Mouse (Mus musculus): ENCODE measurements at regions not wholly inside any gene's neighbourhood (a gene's known extent, or its start where the extent isn't known, plus 50 kb on each side); places are given as distances from the start of the nearest gene placed in this dataset.

DNA sequence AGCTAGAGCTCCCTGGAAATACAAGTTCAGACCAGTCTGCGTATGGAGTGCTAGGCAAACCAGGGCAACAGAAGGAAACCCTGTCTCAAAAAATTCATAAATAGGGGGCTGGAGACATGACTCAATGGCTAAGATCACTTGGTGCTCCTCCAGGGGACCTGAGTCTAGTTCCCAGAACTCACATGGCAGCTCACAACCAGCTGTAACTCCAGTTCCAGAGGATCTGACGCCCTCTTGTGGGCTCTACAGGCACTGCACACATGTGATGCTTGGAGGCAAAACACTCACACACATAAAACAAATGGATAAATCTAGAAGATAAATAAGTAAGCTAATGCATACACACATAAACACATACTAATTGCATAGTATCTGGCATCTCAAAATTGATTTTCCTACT is 59.1 kb upstream of the Ephb1 start:
- Histone ChIP-seq H3K4me1 (replicated peaks) (no peaks in the 10 kb centered on the region), H3K9me3 (replicated peaks) (no peaks in the 10 kb centered on the region), H3K4me2 (no peak overlapping the region), H3K9ac (no peak overlapping the region), H3K27ac (no peak overlapping the region), H3K4me3 (replicated peaks) (no peak overlapping the region), H3K27me3 (no peaks in the 10 kb centered on the region), H3K36me3 (no peaks in the 10 kb centered on the region)
- ATAC-seq (ENCODE audit: low read depth) (no peak), DNase-seq (no peak)
- 39% methylated on average over 2 of the region's 2 CpGs for WGBS (ENCODE audit: insufficient replicate concordance)

DNA sequence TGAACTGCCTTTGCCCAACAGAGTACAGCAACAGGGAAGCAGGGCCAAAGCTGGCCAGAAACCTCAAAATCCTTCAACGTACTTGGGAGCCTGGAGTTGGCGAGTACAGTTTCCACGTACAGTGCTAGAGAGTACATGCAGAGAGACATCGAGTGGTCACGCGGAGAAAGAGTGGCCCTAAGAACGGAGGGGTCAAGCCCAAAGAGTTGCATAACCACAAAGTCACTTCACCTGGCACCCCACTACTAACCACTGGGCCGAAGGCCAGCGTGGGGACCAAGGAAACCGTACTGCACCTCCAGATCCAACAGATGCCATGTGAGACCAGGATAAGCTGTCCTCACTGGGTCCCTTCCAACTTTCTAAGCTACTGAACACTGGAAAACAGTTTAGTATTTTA is 56.2 kb upstream of the Ephb1 start:
- H3K9me3 ChIP-seq (replicated peaks) = no peaks in the 10 kb centered on the region
- no peaks in the 10 kb centered on the region for H3K27me3 ChIP-seq
- WGBS (ENCODE audit: insufficient replicate concordance) = 82% methylated on average over 10 of the region's 10 CpGs
- ATAC-seq (ENCODE audit: low read depth) (no peak), DNase-seq (no peak)
- H3K4me1 ChIP-seq (replicated peaks) = no peaks in the 10 kb centered on the region; the same call in 1 of the 2 replicates
- H3K4me3 ChIP-seq (replicated peaks) = no peak overlapping the region
- H3K4me2 ChIP-seq = no peak overlapping the region
- no peaks in the 10 kb centered on the region for H3K36me3 ChIP-seq
- H3K27ac ChIP-seq = no peak overlapping the region
- no peak overlapping the region for H3K9ac ChIP-seq

DNA sequence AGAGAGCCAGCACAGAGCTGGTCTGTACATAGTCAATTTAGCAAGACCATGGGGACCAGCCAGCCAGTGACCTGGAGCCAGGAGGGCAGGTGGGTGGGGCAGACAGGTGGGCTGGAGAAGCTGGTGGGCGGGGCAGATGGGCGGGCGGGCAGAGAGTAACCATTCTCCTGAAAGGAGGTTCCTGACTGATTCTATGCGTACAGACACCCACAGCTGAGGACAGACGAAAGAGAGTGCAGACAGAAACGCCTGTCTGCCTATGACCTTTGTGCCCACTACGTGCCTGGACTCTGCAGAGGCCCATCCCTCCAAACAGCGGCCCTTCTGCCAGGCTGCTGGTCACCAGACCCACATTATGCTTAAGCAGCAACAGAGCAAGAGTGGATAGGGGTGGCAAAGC is 51.5 kb upstream of the Ephb1 start:
- no peaks in the 10 kb centered on the region; the same call in 1 of the 2 replicates for H3K4me1 ChIP-seq (replicated peaks)
- no peak overlapping the region for H3K9ac ChIP-seq
- DNase-seq = no peak
- no peak overlapping the region for H3K4me3 ChIP-seq (replicated peaks)
- no peaks in the 10 kb centered on the region for H3K9me3 ChIP-seq (replicated peaks)
- H3K36me3 ChIP-seq = no peaks in the 10 kb centered on the region
- no peaks in the 10 kb centered on the region for H3K27me3 ChIP-seq
- no peak overlapping the region for H3K4me2 ChIP-seq
- peak; percentile 75 for ATAC-seq (ENCODE audit: low read depth)
- 28% methylated on average over 8 of the region's 8 CpGs for WGBS (ENCODE audit: insufficient replicate concordance)
- no peak overlapping the region for H3K27ac ChIP-seq
